Mouse (Mus musculus): ENCODE results near the gene Dnajc8.

GRCm38 (mm10) chr4:132526678-132527077 is 8.7 kb upstream of the Dnajc8 start:
- TF ChIP-seq CTCF (IDR thresholded peaks at IDR 0.05; ENCODE audit: borderline replicate concordance, insufficient read depth, low read length) (no peak), POLR2A (IDR thresholded peaks at IDR 0.05; ENCODE audit: low read depth, low read length) (no peak)
